Comparison of ENCODE assay signal across 17 mouse cellular contexts in the genomic region with DNA sequence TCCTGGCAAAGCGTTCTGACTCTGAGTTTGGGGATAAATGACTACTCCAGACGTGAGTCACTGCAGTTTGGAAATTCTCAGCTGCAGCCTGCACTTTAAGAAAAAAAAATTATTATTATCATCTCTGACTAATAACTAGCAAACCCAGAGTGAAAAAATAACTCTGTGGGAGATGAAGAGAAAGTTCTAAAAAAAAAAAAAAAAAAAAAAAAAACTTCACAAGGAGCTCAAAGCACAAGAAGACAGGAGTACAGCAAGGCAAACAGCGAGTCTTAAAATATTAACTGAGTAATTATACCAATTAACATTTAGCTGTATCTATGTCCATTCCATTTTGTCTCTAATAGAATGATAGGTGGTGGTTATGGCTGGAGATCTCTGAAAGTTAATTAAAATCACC. TPM values are rescaled to one million over a fixed set of nuclear protein-coding genes. Genes with fewer than 3 reads are reported as not detected.
"Had no signal": no experiment of that assay in that cellular context is flagged by ENCODE, and none has a peak within 500 bp of the region (broad histone marks: within the 10 kb centered on the region; RNA-seq: fewer than 3 reads in every experiment).

No protein-coding gene starts in this region.

- H3K4me3 ChIP-seq: lung, embryonic 15.5 days; megakaryocyte, embryonic 14.5 days; midbrain, embryonic 13.5 days; midbrain, embryonic 15.5 days; neural tube, embryonic 13.5 days; neural tube, embryonic 15.5 days had no signal

- DNase-seq: liver, postnatal 0 days; lung, adult 2 months; lung, postnatal 14 days; lung, postnatal 36 days; right cerebral cortex, postnatal 14 days; thymus, adult 18-20 months; thymus, postnatal 14 days; thymus, postnatal 36 days had no signal

- ATAC-seq: liver, postnatal 0 days; lung, postnatal 0 days; midbrain, embryonic 13.5 days; midbrain, embryonic 15.5 days had no signal

- H3K27ac ChIP-seq: lung, embryonic 15.5 days; macrophage; midbrain, embryonic 13.5 days; midbrain, embryonic 15.5 days; neural tube, embryonic 13.5 days; neural tube, embryonic 15.5 days had no signal

- H3K4me1 ChIP-seq: lung, embryonic 15.5 days; midbrain, embryonic 13.5 days; midbrain, embryonic 15.5 days; neural tube, embryonic 13.5 days; neural tube, embryonic 15.5 days had no signal

RNA-seq across cellular contexts. Expression of a gene that starts 11.1 kb away (rescaled TPM):
- polyA plus RNA-seq: midbrain, embryonic 11.5 days had no signal
